Mouse (Mus musculus) embryonic facial prominence, embryonic 11.5 days (tissue): ENCODE data around the gene Tead2. TPM values are rescaled to one million over a fixed set of nuclear protein-coding genes. Genes with fewer than 3 reads are reported as not detected.
A peak's percentile ranks its signal among the peaks of the same experiment; 100 is the strongest.
"Not testable (repeated sequence)": the region's sequence is repeated elsewhere in the genome, so short reads cannot be mapped to it uniquely, and the experiment has no call there.

Source experiments
- ATAC-seq: fragments of 200-750 bp; cut with Nextera tagmentation; replicated peaks from 2 replicates; pipeline ENCODE4 v1.8.0; 2017; ENCODE audit warnings: low read depth; ENCODE audit not compliant: insufficient number of reproducible peaks, low FRiP score, low TSS enrichment
- DNase-seq: peaks from one replicate; pipeline ENCODE4 v3.0.0-alpha.2; 2015; ENCODE audit warnings: low spot score
- H3K27ac ChIP-seq: fragments of 300-500 bp; sonication (generic); replicated peaks from 2 replicates; pipeline ENCODE4 v1.5.1; 2014; ENCODE audit warnings: mild to moderate bottlenecking, low read depth, low read length, control low read depth
- H3K27me3 ChIP-seq: fragments of 300-500 bp; sonication (generic); 2 replicates; pipeline ENCODE4 v1.6.1; 2014; ENCODE audit warnings: mild to moderate bottlenecking, low read length, moderate library complexity, mixed read lengths; ENCODE audit not compliant: control insufficient read depth, insufficient read depth
- H3K36me3 ChIP-seq: fragments of 300-500 bp; sonication (generic); replicated peaks from 2 replicates; pipeline ENCODE4 v1.6.1; 2014; ENCODE audit warnings: low read depth, mild to moderate bottlenecking, low read length, moderate library complexity, mixed read lengths; ENCODE audit not compliant: control insufficient read depth, insufficient read depth
- H3K4me1 ChIP-seq: fragments of 300-500 bp; sonication (generic); 2 replicates; pipeline ENCODE4 v1.6.1; 2014; ENCODE audit warnings: low read length, mixed read lengths; ENCODE audit not compliant: control insufficient read depth, insufficient read depth
- H3K4me2 ChIP-seq: fragments of 300-500 bp; sonication (generic); 2 replicates; pipeline ENCODE4 v1.6.1; 2014; ENCODE audit warnings: low read depth, mild to moderate bottlenecking, control low read depth, low read length, moderate library complexity
- H3K4me3 ChIP-seq: fragments of 300-500 bp; sonication (generic); 2 replicates; pipeline ENCODE4 v1.5.1; 2014; ENCODE audit warnings: low read depth, low read length, control low read depth
- H3K9ac ChIP-seq: fragments of 300-500 bp; sonication (generic); replicated peaks from 2 replicates; pipeline ENCODE4 v1.6.1; 2014; ENCODE audit warnings: mild to moderate bottlenecking, control low read depth, low read length
- H3K9me3 ChIP-seq: fragments of 300-500 bp; sonication (generic); replicated peaks from 2 replicates; pipeline ENCODE4 v1.6.1; 2016; ENCODE audit warnings: mild to moderate bottlenecking, low read length, inconsistent platforms, mixed read lengths; ENCODE audit not compliant: control insufficient read depth
- WGBS: fragments of 180-500 bp; shearing (Covaris S2); extraction: QIAGEN DNeasy Blood & Tissue Kit; methylation state at CpG from one replicate; pipeline ENCODE4 v1.1.7; 2014; 5-methylcytosine and 5-hydroxymethylcytosine counted together
- polyA plus RNA-seq: library from polyadenylated mRNA; unstranded; fragments of >200 nt; fragmentation: Nextera tagmentation; extraction: Ambion mirVana; gene quantifications from 2 replicates; pipeline ENCODE4 v1.2.1, GENCODE M21; 2014

Gene Tead2
- polyA plus RNA-seq, 1 experiment from 2014 or later: 285 TPM

DNA sequence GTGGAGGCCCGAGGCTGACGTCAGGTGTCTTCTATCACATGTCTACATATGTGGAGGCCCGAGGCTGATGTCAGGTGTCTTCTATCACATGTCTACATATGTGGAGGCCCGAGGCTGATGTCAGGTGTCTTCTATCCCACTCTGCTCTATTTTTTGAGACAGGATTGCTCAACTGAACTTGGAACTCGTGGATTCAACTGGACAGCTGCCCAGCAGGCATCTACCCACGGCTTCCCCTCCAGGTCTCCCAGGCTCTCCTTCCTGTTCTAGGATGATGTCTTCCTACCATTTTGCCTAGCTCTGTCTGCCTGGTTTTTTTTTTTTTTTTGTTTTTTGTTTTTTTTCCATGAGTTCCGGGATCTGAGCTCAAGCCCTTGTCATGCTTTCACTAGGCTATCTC is 40.3 kb downstream of the Tead2 start:
- not testable (repeated sequence) for H3K4me1 ChIP-seq, DNase-seq, H3K27ac ChIP-seq, H3K9ac ChIP-seq, H3K36me3 ChIP-seq, H3K9me3 ChIP-seq, H3K4me3 ChIP-seq, ATAC-seq, H3K27me3 ChIP-seq, H3K4me2 ChIP-seq
- WGBS: 86% methylated on average over 5 of the region's 7 CpGs

GRCm38 (mm10) chr7:45257063-45257840 is 41.7 kb downstream of the Tead2 start:
- H3K9ac ChIP-seq: no peak overlapping the region
- no peak for ATAC-seq
- WGBS: 65% methylated on average over 11 of the region's 11 CpGs

GRCm38 (mm10) chr7:45259281-45259680 is 43.7 kb downstream of the Tead2 start:
- H3K4me2 ChIP-seq: no peak overlapping the region
- H3K27ac ChIP-seq: no peak overlapping the region
- WGBS: 80% methylated on average over 8 of the region's 8 CpGs
- DNase-seq: no peak
- no peak overlapping the region for H3K4me3 ChIP-seq
- H3K27me3 ChIP-seq: no peaks in the 10 kb centered on the region
- no peaks in the 10 kb centered on the region for H3K4me1 ChIP-seq
- H3K9me3 ChIP-seq: no peaks in the 10 kb centered on the region
- H3K9ac ChIP-seq: no peak overlapping the region
- H3K36me3 ChIP-seq: no peaks in the 10 kb centered on the region
- ATAC-seq: no peak

More at GRCm38 (mm10) chr7:45257063-45257840, 41.7 kb downstream of the Tead2 start:
- Histone ChIP-seq H3K36me3 (no peaks in the 10 kb centered on the region), H3K4me3 (no peak overlapping the region), H3K4me2 (no peak overlapping the region), H3K9me3 (no peaks in the 10 kb centered on the region), H3K27ac (no peak overlapping the region), H3K27me3 (no peaks in the 10 kb centered on the region), H3K4me1 (no peaks in the 10 kb centered on the region)
- no peak for DNase-seq

DNA sequence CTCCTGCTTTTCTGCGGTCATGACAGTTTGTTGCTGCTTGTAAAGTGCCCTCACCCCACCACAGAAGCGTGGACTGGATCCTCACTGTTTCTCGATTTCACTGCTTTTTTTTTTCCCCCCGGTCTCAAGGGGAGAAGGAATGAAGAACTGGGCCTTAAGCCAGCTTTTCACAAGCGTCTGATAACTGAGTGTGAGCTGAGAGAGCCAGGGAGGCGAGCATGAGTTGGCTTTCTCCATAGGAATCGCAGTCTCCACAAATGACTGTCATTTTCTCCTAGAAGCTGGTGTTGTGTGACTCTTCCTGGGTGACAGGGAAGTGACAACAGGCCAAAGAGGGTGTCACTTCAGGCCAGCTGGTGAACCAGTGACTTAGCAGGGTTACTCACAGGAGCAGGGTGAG is 46.7 kb downstream of the Tead2 start:
- WGBS: 68% methylated on average over 7 of the region's 7 CpGs
- ATAC-seq: no peak

GRCm38 (mm10) chr7:45263006-45263607 is 47.6 kb downstream of the Tead2 start:
- Histone ChIP-seq H3K27ac (no peak overlapping the region), H3K27me3 (no peaks in the 10 kb centered on the region), H3K9me3 (no peaks in the 10 kb centered on the region), H3K4me1 (no peaks in the 10 kb centered on the region), H3K4me2 (no peak overlapping the region), H3K4me3 (no peak overlapping the region), H3K36me3 (no peaks in the 10 kb centered on the region), H3K9ac (no peak overlapping the region)
- DNase-seq (peak; percentile 9), ATAC-seq (no peak)
- 47% methylated on average over 7 of the region's 7 CpGs for WGBS

More for the DNA sequence above, 46.7 kb downstream of the Tead2 start:
- Histone ChIP-seq H3K9me3 (no peaks in the 10 kb centered on the region), H3K9ac (no peak overlapping the region), H3K4me1 (no peaks in the 10 kb centered on the region), H3K4me2 (no peak overlapping the region), H3K27me3 (no peaks in the 10 kb centered on the region), H3K27ac (no peak overlapping the region), H3K4me3 (no peak overlapping the region), H3K36me3 (no peaks in the 10 kb centered on the region)
- DNase-seq: no peak

- 69% methylated on average over 3 of the region's 3 CpGs for WGBS
- Histone ChIP-seq H3K27ac (no peak overlapping the region), H3K4me2 (no peak overlapping the region), H3K27me3 (no peaks in the 10 kb centered on the region), H3K4me3 (no peak overlapping the region), H3K4me1 (no peaks in the 10 kb centered on the region), H3K36me3 (no peaks in the 10 kb centered on the region), H3K9ac (no peak overlapping the region), H3K9me3 (no peaks in the 10 kb centered on the region)
- no peak for DNase-seq
- no peak for ATAC-seq
Measured at GRCm38 (mm10) chr7:45264348-45264747, 48.8 kb downstream of the Tead2 start.

- H3K9ac ChIP-seq: no peak overlapping the region
- no peak overlapping the region for H3K4me3 ChIP-seq
- H3K4me2 ChIP-seq: no peak overlapping the region
- H3K27ac ChIP-seq: no peak overlapping the region
- no peaks in the 10 kb centered on the region for H3K4me1 ChIP-seq
- H3K36me3 ChIP-seq: no peaks in the 10 kb centered on the region
- 84% methylated on average over 1 of the region's 1 CpGs for WGBS
- ATAC-seq: no peak
- H3K27me3 ChIP-seq: no peaks in the 10 kb centered on the region
- no peak for DNase-seq
- H3K9me3 ChIP-seq: no peaks in the 10 kb centered on the region
Measured at GRCm38 (mm10) chr7:45265518-45265917, 50.0 kb downstream of the Tead2 start.

DNA sequence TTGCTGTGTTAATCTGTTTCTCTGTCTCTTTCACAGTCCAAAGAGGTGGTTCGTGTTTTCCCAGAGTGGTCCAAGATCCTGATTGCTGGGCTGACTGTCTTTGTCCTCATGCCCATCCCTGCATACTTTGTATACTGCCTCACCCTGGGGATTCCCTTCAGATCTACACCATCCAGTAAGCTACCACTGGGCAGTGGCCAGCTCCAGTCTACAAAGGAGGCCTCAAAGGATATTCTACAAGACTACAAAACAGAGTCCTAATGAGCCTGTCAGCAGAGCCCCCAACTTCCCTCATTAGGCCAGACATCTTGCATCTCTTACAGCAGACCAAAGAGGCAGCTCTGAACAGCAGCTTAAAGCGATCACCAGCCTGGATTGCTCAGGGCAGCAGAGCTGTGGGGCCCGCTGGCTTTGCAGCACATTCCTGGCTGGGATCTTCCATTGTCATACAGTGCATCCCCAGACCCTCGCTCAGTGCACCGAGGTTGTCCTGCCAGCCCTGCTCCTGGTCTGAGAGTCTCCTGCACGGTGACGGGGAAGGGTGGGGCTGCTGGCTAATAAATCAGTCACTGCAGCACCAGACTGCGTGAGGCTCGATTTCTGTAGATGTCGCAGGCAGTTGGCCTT is 57.3 kb downstream of the Tead2 start:
- Histone ChIP-seq H3K27me3 (0 out of 2 replicates have a peak, but pooled peaks cover 4% of the 10 kb centered on the region), H3K9me3 (no peaks in the 10 kb centered on the region), H3K4me2 (no peak overlapping the region), H3K36me3 (no peaks in the 10 kb centered on the region), H3K9ac (no peak overlapping the region), H3K4me1 (no peaks in the 10 kb centered on the region), H3K4me3 (no peak overlapping the region), H3K27ac (no peak overlapping the region)
- no peak for ATAC-seq
- DNase-seq: no peak
- WGBS: 72% methylated on average over 10 of the region's 10 CpGs
